Mouse (Mus musculus): Measurements from ENCODE around the gene Slc9a9. TPM values are rescaled to one million over a fixed set of nuclear protein-coding genes. Genes with fewer than 3 reads are reported as not detected.

Slc9a9 gene
- polyA plus RNA-seq, 1 experiment from 2014 or later: 2.7 TPM

DNA sequence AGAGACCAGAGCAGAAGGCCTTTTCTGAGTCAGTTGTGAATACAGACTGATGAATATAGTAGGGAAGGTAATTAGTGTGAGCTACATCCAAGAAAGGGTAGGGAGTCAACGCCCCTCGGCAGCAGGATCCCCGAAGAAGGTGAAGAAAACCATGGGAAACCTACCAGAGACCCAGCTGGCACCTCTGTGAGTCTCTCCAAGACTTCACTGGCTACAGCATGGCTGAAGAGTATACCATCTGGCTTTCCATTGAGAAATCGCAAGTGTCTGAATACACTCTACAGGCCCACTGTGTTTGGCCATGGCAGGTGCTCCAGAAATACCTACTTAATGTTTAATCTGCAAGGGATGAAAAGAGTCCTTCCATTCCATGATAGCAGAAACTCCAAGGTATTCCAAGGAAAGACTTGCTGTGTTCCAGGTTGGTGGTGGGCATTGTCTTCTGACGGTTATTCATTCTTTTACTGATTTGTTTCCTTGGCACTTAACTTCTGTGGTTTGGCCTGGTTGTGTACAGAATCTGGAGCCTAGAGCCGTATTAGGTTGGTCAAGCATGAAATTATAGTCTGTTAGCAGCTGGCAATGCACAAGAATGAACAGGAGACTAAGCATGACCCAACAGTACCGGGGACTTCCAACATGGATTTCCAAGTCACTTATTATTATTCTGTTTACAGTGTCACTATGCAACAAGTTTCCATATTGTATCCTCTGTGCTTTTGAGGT, 491.0 kb downstream of the Slc9a9 start:
- H3K4me2 ChIP-seq: no peak overlapping the region
- H3K27ac ChIP-seq (replicated peaks): no peak overlapping the region
- ATAC-seq (ENCODE audit: insufficient read depth): no peak
- no peaks in the 10 kb centered on the region for H3K4me1 ChIP-seq (replicated peaks)
- no peak overlapping the region for H3K9ac ChIP-seq
- H3K36me3 ChIP-seq (replicated peaks): no peaks in the 10 kb centered on the region
- H3K27me3 ChIP-seq: no peaks in the 10 kb centered on the region
- H3K9me3 ChIP-seq (replicated peaks): no peaks in the 10 kb centered on the region
- H3K4me3 ChIP-seq (replicated peaks): no peak overlapping the region
- 63% methylated on average over 7 of the region's 7 CpGs for WGBS (ENCODE audit: insufficient replicate concordance)

DNA sequence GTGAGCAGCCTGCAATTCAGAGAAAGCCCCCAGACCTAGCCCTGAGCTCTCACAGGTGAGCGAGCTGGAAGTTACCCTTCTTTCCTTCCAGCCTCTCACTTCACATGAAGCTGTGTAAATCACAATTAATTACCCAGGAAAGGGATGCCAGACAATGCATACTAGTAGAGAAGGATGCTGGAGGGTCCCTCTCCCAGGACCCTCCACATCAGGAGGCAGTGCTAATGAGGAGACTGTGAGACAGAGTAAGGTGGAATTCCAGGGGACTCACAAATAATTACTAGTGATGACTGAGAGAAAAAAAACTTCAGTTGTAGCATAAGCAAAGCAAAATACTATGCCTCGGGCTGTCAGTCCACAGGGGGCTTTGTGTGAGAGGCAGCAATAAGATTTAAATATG, 492.0 kb downstream of the Slc9a9 start:
- Histone ChIP-seq H3K4me1 (replicated peaks) (no peaks in the 10 kb centered on the region), H3K27me3 (no peaks in the 10 kb centered on the region), H3K4me3 (replicated peaks) (no peak overlapping the region), H3K27ac (replicated peaks) (no peak overlapping the region), H3K36me3 (replicated peaks) (no peaks in the 10 kb centered on the region), H3K4me2 (no peak overlapping the region), H3K9me3 (replicated peaks) (no peaks in the 10 kb centered on the region), H3K9ac (no peak overlapping the region)
- 72% methylated on average over 2 of the region's 2 CpGs for WGBS (ENCODE audit: insufficient replicate concordance)
- ATAC-seq (ENCODE audit: insufficient read depth): no peak

DNA sequence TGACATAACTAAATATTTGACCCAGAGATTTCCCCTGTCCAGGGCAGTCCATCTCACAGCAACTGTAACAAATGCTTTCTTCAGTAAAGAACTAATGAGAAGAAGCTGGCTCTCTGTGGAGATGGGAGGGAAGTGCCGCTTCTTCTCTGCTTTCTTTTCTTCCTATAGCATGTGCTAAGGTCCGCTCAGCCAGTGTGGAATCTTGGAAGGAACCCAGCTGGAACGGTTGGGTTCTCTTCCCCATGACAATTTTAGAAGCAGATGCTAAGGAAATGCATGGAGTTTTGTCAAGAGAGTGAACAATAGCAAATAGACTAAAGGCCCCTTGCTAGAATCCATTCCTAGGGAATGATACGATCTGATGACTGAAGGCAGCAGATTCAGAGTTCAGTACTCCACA, 496.5 kb downstream of the Slc9a9 start:
- H3K9ac ChIP-seq: no peak overlapping the region
- ATAC-seq (ENCODE audit: insufficient read depth): no peak
- no peaks in the 10 kb centered on the region for H3K36me3 ChIP-seq (replicated peaks)
- H3K4me2 ChIP-seq: no peak overlapping the region
- no peak overlapping the region for H3K4me3 ChIP-seq (replicated peaks)
- WGBS (ENCODE audit: insufficient replicate concordance): 60% methylated on average over 4 of the region's 4 CpGs
- no peaks in the 10 kb centered on the region for H3K27me3 ChIP-seq
- no peaks in the 10 kb centered on the region for H3K9me3 ChIP-seq (replicated peaks)
- no peak overlapping the region for H3K27ac ChIP-seq (replicated peaks)
- H3K4me1 ChIP-seq (replicated peaks): no peaks in the 10 kb centered on the region

DNA sequence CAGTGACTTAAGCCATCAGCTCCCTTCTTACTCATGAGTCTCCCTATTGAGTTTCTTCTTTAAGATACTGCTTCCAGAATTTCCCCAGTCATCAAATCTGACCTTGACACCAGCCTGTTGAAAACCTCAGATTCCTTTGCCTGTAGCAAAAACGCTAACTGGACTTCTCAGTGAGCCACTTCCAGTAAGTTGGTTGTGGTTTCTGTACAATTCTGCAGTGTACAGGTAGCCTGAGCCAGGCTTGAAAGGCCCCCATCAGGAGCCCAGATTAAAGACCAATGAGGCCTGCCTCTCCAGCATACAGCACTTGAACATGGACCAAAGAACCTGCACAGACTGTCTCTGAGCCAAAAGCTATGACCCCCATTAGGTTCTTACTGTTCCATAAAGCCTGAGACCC, 498.1 kb downstream of the Slc9a9 start:
- Histone ChIP-seq H3K4me3 (replicated peaks) (no peak overlapping the region), H3K36me3 (replicated peaks) (no peaks in the 10 kb centered on the region), H3K9ac (no peak overlapping the region), H3K4me1 (replicated peaks) (no peaks in the 10 kb centered on the region), H3K4me2 (no peak overlapping the region), H3K27ac (replicated peaks) (no peak overlapping the region), H3K9me3 (replicated peaks) (no peaks in the 10 kb centered on the region), H3K27me3 (no peaks in the 10 kb centered on the region)
- no peak for ATAC-seq (ENCODE audit: insufficient read depth)
- WGBS (ENCODE audit: insufficient replicate concordance): 44% methylated on average over 1 of the region's 1 CpGs

DNA sequence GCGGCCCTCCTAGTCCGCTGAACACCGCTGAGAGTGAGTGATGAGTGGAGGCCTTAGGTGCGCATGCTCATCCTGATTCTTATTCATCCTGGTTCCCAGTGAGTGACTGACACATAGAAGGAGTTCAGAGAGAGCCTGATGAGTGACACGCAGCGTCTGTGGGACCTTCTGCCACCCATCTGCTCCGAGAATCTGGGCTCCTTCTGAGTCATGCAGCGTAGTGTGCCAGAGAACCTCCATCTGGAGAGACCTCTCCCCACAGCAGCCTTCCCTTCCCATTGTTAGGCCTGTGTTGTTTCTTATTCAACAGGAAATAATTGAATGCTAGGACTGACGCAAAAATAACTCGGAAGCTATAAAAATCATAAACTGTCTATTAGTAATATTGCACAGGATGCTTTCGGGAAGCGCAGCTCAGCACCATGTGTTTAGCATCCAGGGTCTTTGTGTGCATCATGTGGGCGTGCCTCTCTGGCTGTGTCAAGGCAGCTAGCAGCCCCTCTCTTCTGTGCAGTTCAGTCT, 498.8 kb downstream of the Slc9a9 start:
- WGBS (ENCODE audit: insufficient replicate concordance): 72% methylated on average over 13 of the region's 13 CpGs
- H3K9me3 ChIP-seq (replicated peaks): no peaks in the 10 kb centered on the region
- no peak overlapping the region for H3K27ac ChIP-seq (replicated peaks)
- H3K4me2 ChIP-seq: no peak overlapping the region
- ATAC-seq (ENCODE audit: insufficient read depth): no peak
- no peaks in the 10 kb centered on the region for H3K4me1 ChIP-seq (replicated peaks)
- H3K4me3 ChIP-seq (replicated peaks): no peak overlapping the region
- H3K9ac ChIP-seq: no peak overlapping the region
- no peaks in the 10 kb centered on the region for H3K27me3 ChIP-seq
- no peaks in the 10 kb centered on the region for H3K36me3 ChIP-seq (replicated peaks)

DNA sequence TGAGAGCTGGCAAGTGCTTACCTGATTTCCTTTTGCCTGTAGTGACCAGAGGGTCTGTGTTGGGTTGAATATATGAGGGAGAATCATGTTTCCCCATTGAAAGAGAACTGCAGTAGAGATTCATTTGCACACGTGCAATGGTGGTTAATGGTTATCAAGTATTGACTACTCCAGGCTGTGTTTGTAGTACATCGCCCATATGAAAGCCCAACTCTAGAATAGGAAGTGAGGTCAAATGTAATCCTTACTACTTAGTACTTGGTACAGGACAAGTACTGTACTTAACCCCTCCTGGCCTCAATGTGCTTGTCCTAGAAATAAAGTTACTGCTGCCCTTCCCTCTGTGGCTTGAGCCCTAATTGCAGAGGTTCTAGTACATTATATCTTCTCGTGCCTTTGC, 508.5 kb downstream of the Slc9a9 start:
- H3K9me3 ChIP-seq (replicated peaks): no peaks in the 10 kb centered on the region
- WGBS (ENCODE audit: insufficient replicate concordance): 49% methylated on average over 3 of the region's 3 CpGs
- ATAC-seq (ENCODE audit: insufficient read depth): 0 out of 2 replicates have a peak, but pooled peaks have one; percentile 47
- H3K36me3 ChIP-seq (replicated peaks): no peaks in the 10 kb centered on the region
- no peak overlapping the region for H3K9ac ChIP-seq
- no peaks in the 10 kb centered on the region for H3K4me1 ChIP-seq (replicated peaks)
- no peak overlapping the region for H3K4me2 ChIP-seq
- no peak overlapping the region for H3K27ac ChIP-seq (replicated peaks)
- no peaks in the 10 kb centered on the region for H3K27me3 ChIP-seq
- no peak overlapping the region for H3K4me3 ChIP-seq (replicated peaks)

DNA sequence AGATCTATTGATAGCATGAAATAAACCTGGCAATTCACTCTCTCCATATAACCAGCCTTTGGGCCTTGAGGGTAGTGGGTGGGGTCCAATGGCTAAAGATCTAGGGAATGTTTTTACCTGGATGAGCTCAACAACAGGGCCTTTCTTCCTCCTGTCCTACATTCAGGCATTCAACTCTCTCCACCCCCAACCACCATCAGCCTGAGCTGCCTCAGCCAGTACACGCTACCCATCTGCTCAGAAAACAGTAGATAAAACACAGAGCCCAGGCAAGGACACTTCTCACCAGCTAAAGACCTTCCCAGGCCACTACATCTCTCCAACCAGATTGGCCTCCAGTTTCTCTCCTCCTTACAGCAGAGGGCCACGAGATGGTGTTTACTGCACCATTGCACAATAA, 510.3 kb downstream of the Slc9a9 start:
- Histone ChIP-seq H3K27me3 (no peaks in the 10 kb centered on the region), H3K36me3 (replicated peaks) (no peaks in the 10 kb centered on the region), H3K4me1 (replicated peaks) (no peaks in the 10 kb centered on the region), H3K9ac (no peak overlapping the region), H3K9me3 (replicated peaks) (no peaks in the 10 kb centered on the region), H3K4me2 (no peak overlapping the region), H3K4me3 (replicated peaks) (no peak overlapping the region), H3K27ac (replicated peaks) (no peak overlapping the region)
- WGBS (ENCODE audit: insufficient replicate concordance): 46% methylated on average over 2 of the region's 2 CpGs
- ATAC-seq (ENCODE audit: insufficient read depth): no peak

DNA sequence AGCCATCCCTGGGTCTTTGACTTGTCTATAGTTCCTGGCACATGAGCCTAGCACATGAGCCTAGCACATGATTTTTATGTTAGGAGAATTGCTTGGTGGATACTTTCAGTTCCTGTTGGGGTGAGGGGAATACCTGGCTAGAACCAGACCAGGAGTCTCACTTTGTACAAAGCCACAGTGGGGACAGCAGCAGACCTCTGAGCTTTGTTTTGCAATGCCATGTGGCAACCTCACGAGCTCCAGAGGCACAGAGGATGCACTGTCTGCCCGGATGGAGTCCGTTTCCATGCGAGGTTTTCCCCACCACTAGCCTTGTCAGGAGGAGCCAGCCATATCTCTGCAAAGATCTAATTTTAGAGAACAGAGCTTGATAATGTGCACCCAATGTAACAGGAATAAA, 510.9 kb downstream of the Slc9a9 start:
- 46% methylated on average over 4 of the region's 4 CpGs for WGBS (ENCODE audit: insufficient replicate concordance)
- Histone ChIP-seq H3K27me3 (no peaks in the 10 kb centered on the region), H3K36me3 (replicated peaks) (no peaks in the 10 kb centered on the region), H3K9ac (no peak overlapping the region), H3K27ac (replicated peaks) (no peak overlapping the region), H3K4me3 (replicated peaks) (no peak overlapping the region), H3K4me2 (no peak overlapping the region), H3K9me3 (replicated peaks) (no peaks in the 10 kb centered on the region), H3K4me1 (replicated peaks) (no peaks in the 10 kb centered on the region)
- ATAC-seq (ENCODE audit: insufficient read depth): peak; percentile 61

DNA sequence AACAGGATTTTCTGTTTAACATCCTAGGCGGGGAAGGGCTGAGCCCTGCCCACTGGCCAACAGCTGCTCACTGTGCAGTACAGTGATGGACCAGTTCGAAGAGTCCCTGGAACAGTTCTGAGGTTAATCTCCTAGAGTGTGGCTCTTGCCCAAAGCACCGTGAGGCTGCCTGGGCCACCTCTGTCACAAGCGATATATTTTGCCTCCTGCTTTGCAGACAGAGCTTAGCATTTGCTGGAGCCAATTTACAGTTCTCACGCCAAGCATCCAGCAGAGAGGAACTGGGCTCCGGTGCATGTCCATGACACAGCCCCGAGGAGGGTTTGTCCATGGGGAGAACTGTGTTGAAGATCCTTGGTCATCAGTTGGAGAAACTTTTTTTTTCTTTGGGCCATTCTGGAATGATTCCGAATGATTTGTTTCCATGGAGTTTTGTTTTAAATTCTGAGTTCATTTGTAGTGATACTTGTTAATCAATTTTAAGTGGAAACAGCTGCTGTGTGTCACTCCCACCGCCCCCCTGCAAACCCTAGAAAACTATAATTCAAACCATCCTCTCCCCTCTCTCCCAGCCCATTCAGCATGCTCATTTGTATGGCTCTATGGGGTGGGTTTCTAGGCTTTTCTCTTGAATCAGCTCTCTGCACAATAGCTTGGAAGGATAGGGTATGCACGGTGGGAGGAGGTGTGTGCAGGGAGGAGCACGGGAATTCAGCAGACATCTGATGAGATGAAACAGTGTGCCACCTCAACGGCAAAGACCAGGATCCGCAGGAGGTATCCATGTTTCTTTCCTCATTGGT, 511.7 kb downstream of the Slc9a9 start:
- H3K9ac ChIP-seq: no peak overlapping the region
- H3K4me3 ChIP-seq (replicated peaks): no peak overlapping the region
- no peak for ATAC-seq (ENCODE audit: insufficient read depth)
- no peak overlapping the region for H3K4me2 ChIP-seq
- 69% methylated on average over 13 of the region's 13 CpGs for WGBS (ENCODE audit: insufficient replicate concordance)
- H3K27ac ChIP-seq (replicated peaks): no peak overlapping the region
- H3K36me3 ChIP-seq (replicated peaks): no peaks in the 10 kb centered on the region
- no peaks in the 10 kb centered on the region for H3K27me3 ChIP-seq
- H3K9me3 ChIP-seq (replicated peaks): no peaks in the 10 kb centered on the region
- H3K4me1 ChIP-seq (replicated peaks): no peaks in the 10 kb centered on the region

DNA sequence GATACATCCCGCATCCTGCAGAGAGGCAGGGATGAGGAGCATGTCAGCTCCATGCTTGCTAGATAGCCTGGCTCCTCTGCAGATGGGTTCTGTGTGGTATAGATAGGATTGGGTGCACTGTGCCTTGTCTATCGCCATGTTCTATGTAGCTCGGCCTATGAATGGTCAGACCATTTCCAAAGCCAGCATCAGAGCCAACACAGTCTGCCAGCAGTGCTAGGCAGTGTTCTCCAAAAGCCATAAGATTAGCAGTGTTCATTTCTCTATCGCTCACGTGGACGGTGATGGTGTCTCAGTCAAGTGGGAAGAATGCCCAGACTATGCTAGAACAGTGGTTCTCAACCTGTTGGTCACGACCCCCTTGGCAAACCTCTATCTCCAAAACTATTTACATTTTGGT, 512.6 kb downstream of the Slc9a9 start:
- ATAC-seq (ENCODE audit: insufficient read depth): no peak
- Histone ChIP-seq H3K27me3 (no peaks in the 10 kb centered on the region), H3K9me3 (replicated peaks) (no peaks in the 10 kb centered on the region), H3K36me3 (replicated peaks) (no peaks in the 10 kb centered on the region), H3K4me1 (replicated peaks) (no peaks in the 10 kb centered on the region), H3K4me3 (replicated peaks) (no peak overlapping the region), H3K9ac (no peak overlapping the region), H3K27ac (replicated peaks) (no peak overlapping the region), H3K4me2 (no peak overlapping the region)
- 72% methylated on average over 7 of the region's 7 CpGs for WGBS (ENCODE audit: insufficient replicate concordance)

DNA sequence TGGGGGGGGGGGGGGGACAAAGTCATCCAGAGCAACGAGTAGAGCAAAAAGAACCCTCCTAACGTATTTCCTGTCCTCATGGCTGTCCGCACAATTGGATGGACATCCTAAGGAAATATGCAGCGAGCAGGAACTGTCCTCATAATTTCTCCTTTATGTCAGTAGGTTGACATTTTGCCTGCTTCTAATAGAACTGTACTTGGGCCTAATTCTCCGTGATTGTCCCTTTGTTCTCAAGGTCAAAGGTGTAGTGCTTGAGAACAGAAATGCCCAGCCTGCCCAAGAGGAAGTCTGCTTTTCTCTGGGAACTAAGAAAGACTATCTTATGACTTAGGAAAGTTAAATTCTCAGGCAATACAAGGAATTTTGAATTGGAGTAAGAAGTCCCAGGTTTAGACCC, 514.7 kb downstream of the Slc9a9 start:
- H3K27me3 ChIP-seq: no peaks in the 10 kb centered on the region
- WGBS (ENCODE audit: insufficient replicate concordance): 64% methylated on average over 5 of the region's 5 CpGs
- H3K4me2 ChIP-seq: no peak overlapping the region
- peaks cover 1% of the 10 kb centered on the region; the same call in 1 of the 2 replicates for H3K4me1 ChIP-seq (replicated peaks)
- no peaks in the 10 kb centered on the region for H3K36me3 ChIP-seq (replicated peaks)
- no peak overlapping the region for H3K9ac ChIP-seq
- no peak overlapping the region for H3K27ac ChIP-seq (replicated peaks)
- H3K9me3 ChIP-seq (replicated peaks): no peaks in the 10 kb centered on the region
- no peak for ATAC-seq (ENCODE audit: insufficient read depth)
- no peak overlapping the region for H3K4me3 ChIP-seq (replicated peaks)
